Mouse (Mus musculus): ENCODE data around the gene 9230102O04Rik. TPM values are rescaled to one million over a fixed set of nuclear protein-coding genes. Genes with fewer than 3 reads are reported as not detected.

Gene 9230102O04Rik
- polyA plus RNA-seq, 1 experiment from 2014 or later: not detected

DNA sequence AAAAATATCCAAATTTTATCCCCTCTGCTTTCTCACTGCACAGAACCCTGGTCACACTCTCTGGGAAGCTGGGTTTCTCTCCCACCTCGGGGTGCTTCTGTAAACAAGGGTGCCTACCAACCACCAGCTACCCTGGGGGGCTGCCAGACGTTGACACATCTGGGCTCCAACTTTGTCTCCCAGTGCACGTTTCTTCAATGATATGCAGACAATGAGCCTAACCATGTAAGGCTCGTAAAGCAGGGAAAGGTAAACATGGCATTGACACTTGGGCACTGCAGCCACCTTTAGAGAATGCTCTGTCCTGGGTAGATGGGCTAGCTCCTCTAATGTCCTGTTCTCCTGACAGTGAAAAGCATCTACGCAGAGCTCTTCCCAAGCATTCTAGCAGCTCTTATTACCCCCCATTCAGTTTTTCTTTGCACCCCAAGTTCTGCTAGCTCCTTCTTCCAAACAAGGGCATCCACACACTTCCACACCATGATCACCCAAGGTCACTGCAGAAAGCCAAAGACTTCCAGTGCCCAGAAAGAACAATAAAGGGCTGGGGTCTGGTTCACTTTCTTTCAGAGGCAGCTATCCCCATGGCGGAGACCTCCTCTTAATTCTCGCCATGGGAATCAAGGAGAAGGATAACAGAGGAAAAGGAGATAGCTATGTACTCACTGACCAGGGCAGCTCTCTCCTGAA, 2.3 kb downstream of the 9230102O04Rik start:
- no peak overlapping the region for H3K27ac ChIP-seq (ENCODE audit: low read length)
- H3K4me1 ChIP-seq (ENCODE audit: control insufficient read depth, insufficient read depth, low read length): peaks cover 13% of the 10 kb centered on the region; the same call in 1 of the 2 replicates
- no peak for ATAC-seq
- no peak overlapping the region for H3K9ac ChIP-seq (ENCODE audit: low read depth, low read length)
- H3K4me3 ChIP-seq (ENCODE audit: low read length): no peak overlapping the region
- H3K4me2 ChIP-seq (ENCODE audit: low read depth, low read length): no peak overlapping the region
- H3K27me3 ChIP-seq (replicated peaks; ENCODE audit: control insufficient read depth, insufficient read depth, low read length): peaks cover 76% of the 10 kb centered on the region
- no peaks in the 10 kb centered on the region for H3K36me3 ChIP-seq (ENCODE audit: control insufficient read depth, insufficient read depth, low read length)
- WGBS: 5% methylated on average over 7 of the region's 7 CpGs
- H3K9me3 ChIP-seq (ENCODE audit: control insufficient read depth, low read length): no peaks in the 10 kb centered on the region

GRCm38 (mm10) chr2:9886031-9886430, 3.3 kb downstream of the 9230102O04Rik start:
- no peak for ATAC-seq
- Histone ChIP-seq H3K4me3 (ENCODE audit: low read length) (no peak overlapping the region), H3K4me1 (ENCODE audit: control insufficient read depth, insufficient read depth, low read length) (peaks cover 20% of the 10 kb centered on the region), H3K9me3 (ENCODE audit: control insufficient read depth, low read length) (no peaks in the 10 kb centered on the region), H3K27ac (ENCODE audit: low read length) (no peak overlapping the region), H3K27me3 (replicated peaks; ENCODE audit: control insufficient read depth, insufficient read depth, low read length) (peaks cover 83% of the 10 kb centered on the region), H3K9ac (ENCODE audit: low read depth, low read length) (no peak overlapping the region), H3K36me3 (ENCODE audit: control insufficient read depth, insufficient read depth, low read length) (no peaks in the 10 kb centered on the region), H3K4me2 (ENCODE audit: low read depth, low read length) (no peak overlapping the region)
- 17% methylated on average over 3 of the region's 3 CpGs for WGBS

DNA sequence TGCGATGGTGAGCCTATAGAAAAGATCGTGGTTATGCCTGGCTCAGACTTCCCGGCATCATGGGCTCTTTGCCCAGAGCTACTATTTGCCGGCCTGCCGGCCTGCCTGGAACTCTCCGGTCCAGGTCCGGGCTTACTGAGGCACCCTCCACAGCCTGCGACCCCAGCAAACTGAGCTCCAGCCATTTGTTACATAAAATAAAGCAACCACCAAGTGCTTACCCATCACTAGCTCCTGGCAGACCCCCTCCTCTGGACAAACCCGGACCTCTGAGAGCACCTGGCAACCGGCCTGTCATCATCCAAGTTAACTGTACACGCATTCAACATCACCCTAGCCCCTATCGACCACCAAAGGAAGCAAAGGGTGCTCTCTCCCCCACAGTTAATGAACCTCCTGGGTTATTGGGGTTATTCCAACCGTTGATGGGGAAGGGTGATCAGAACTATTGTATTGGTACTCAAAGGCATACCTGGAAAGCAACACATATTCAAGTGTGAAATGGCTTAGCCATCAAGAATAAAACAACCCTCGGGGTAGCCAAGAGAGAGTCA, 4.0 kb downstream of the 9230102O04Rik start:
- no peak overlapping the region for H3K4me3 ChIP-seq (ENCODE audit: low read length)

DNA sequence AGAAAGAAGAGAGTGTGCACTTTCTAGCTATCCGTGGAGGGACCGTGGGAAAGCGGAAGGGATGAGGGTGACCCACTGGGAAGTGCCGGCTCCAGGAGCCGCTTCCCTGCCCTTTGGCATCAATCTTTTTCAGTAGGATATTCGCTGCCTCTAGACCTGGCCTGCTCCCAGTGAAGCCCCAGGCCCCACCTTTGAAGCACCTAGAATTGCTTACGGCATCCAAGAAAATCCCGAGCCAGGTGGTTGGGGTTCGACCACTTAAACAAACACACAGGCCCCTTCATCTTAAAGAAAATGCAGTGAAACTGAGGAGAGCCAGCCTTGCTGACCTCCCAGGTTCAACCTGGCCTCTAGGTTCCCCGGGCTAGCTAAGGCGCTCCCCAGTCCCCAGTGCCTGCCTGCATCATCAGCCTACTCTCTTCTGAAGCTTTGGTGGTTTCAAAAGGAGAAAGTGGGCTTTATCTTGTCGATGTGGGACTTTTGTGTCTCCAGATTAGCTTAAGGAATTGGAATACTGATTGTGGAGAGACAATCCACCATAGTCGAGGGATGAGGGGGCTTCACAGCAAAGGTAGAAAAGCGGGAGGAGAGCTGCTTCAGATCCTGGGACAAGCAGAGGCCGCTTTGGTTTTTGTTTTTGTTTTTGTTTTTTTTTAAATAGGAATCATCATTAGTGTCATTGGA, 4.7 kb downstream of the 9230102O04Rik start:
- Histone ChIP-seq H3K27me3 (replicated peaks; ENCODE audit: control insufficient read depth, insufficient read depth, low read length) (peaks cover 83% of the 10 kb centered on the region), H3K36me3 (ENCODE audit: control insufficient read depth, insufficient read depth, low read length) (no peaks in the 10 kb centered on the region), H3K4me2 (ENCODE audit: low read depth, low read length) (no peak overlapping the region), H3K4me3 (ENCODE audit: low read length) (no peak overlapping the region), H3K9me3 (ENCODE audit: control insufficient read depth, low read length) (no peaks in the 10 kb centered on the region), H3K27ac (ENCODE audit: low read length) (no peak overlapping the region), H3K9ac (ENCODE audit: low read depth, low read length) (no peak overlapping the region), H3K4me1 (ENCODE audit: control insufficient read depth, insufficient read depth, low read length) (peaks cover 23% of the 10 kb centered on the region)
- WGBS: 4% methylated on average over 15 of the region's 15 CpGs
- no peak for ATAC-seq

More for the DNA sequence above, 4.0 kb downstream of the 9230102O04Rik start:
- H3K36me3 ChIP-seq (ENCODE audit: control insufficient read depth, insufficient read depth, low read length): no peaks in the 10 kb centered on the region
- WGBS: 8% methylated on average over 14 of the region's 14 CpGs
- H3K4me1 ChIP-seq (ENCODE audit: control insufficient read depth, insufficient read depth, low read length): peaks cover 23% of the 10 kb centered on the region
- no peak overlapping the region for H3K4me2 ChIP-seq (ENCODE audit: low read depth, low read length)
- no peak overlapping the region for H3K27ac ChIP-seq (ENCODE audit: low read length)
- ATAC-seq: no peak
- peaks cover 83% of the 10 kb centered on the region for H3K27me3 ChIP-seq (replicated peaks; ENCODE audit: control insufficient read depth, insufficient read depth, low read length)
- no peaks in the 10 kb centered on the region for H3K9me3 ChIP-seq (ENCODE audit: control insufficient read depth, low read length)
- no peak overlapping the region for H3K9ac ChIP-seq (ENCODE audit: low read depth, low read length)

DNA sequence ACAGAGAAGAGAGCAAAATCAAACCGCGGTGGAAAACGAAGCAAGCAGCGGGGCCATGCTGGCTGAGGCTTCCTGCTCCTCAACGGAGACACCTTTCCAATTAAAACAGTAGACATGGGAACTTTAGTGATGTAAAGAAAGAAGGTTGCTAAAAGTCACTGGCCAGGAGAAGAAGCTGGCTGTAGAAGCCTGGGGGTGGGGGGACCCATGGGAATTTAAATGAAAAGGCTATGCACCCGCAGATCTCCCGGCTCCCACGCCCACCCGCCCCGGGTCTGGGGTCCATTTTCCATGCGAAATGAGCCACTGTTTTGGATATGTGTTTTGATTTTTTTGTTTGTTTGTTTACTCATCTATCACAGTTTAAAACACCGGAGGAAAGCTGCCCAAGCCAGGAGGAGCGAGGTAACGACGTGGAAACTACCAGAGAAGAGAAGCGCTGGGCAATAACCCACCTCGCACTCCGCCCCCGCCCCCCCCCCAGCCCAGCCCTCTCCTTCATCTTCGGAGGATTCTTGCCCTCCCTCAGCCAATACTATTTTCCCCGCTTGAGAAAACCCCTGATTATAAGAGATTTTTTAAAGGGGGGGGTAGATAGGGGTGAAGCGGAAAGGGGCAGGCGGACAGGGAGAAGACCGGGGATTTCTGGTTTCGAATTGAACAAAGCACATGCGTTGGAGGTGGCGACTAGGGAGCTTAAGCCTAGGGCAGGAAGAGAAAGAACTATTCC, 5.4 kb downstream of the 9230102O04Rik start:
- Histone ChIP-seq H3K9me3 (ENCODE audit: control insufficient read depth, low read length) (no peaks in the 10 kb centered on the region), H3K4me3 (ENCODE audit: low read length) (no peak overlapping the region), H3K4me2 (ENCODE audit: low read depth, low read length) (no peak overlapping the region), H3K27ac (ENCODE audit: low read length) (no peak overlapping the region), H3K4me1 (ENCODE audit: control insufficient read depth, insufficient read depth, low read length) (peaks cover 23% of the 10 kb centered on the region), H3K9ac (ENCODE audit: low read depth, low read length) (no peak overlapping the region), H3K36me3 (ENCODE audit: control insufficient read depth, insufficient read depth, low read length) (no peaks in the 10 kb centered on the region), H3K27me3 (replicated peaks; ENCODE audit: control insufficient read depth, insufficient read depth, low read length) (peaks cover 77% of the 10 kb centered on the region)
- WGBS: 3% methylated on average over 27 of the region's 27 CpGs
- ATAC-seq: no peak

- Histone ChIP-seq H3K36me3 (ENCODE audit: control insufficient read depth, insufficient read depth, low read length) (no peaks in the 10 kb centered on the region), H3K4me2 (ENCODE audit: low read depth, low read length) (peak overlapping the region; percentile 38), H3K4me3 (ENCODE audit: low read length) (peak overlapping the region; percentile 32), H3K9ac (ENCODE audit: low read depth, low read length) (no peak overlapping the region), H3K27me3 (replicated peaks; ENCODE audit: control insufficient read depth, insufficient read depth, low read length) (peaks cover 74% of the 10 kb centered on the region), H3K9me3 (ENCODE audit: control insufficient read depth, low read length) (no peaks in the 10 kb centered on the region), H3K4me1 (ENCODE audit: control insufficient read depth, insufficient read depth, low read length) (peaks cover 29% of the 10 kb centered on the region), H3K27ac (ENCODE audit: low read length) (no peak overlapping the region)
- ATAC-seq: no peak
- under 1% methylated on average over 43 of the region's 43 CpGs for WGBS
These were observed 6.2 kb downstream of the 9230102O04Rik start for GRCm38 (mm10) chr2:9882926-9883802.

- Histone ChIP-seq H3K9ac (ENCODE audit: low read depth, low read length) (no peak overlapping the region), H3K4me2 (ENCODE audit: low read depth, low read length) (peak overlapping the region; percentile 38), H3K9me3 (ENCODE audit: control insufficient read depth, low read length) (no peaks in the 10 kb centered on the region), H3K27me3 (replicated peaks; ENCODE audit: control insufficient read depth, insufficient read depth, low read length) (peaks cover 70% of the 10 kb centered on the region), H3K27ac (ENCODE audit: low read length) (no peak overlapping the region), H3K4me3 (ENCODE audit: low read length) (peak overlapping the region; percentile 32), H3K36me3 (ENCODE audit: control insufficient read depth, insufficient read depth, low read length) (no peaks in the 10 kb centered on the region), H3K4me1 (ENCODE audit: control insufficient read depth, insufficient read depth, low read length) (peaks cover 31% of the 10 kb centered on the region)
- ATAC-seq: no peak
- WGBS: 1% methylated on average over 39 of the region's 39 CpGs
These were observed 6.9 kb downstream of the 9230102O04Rik start for GRCm38 (mm10) chr2:9882371-9882925.

DNA sequence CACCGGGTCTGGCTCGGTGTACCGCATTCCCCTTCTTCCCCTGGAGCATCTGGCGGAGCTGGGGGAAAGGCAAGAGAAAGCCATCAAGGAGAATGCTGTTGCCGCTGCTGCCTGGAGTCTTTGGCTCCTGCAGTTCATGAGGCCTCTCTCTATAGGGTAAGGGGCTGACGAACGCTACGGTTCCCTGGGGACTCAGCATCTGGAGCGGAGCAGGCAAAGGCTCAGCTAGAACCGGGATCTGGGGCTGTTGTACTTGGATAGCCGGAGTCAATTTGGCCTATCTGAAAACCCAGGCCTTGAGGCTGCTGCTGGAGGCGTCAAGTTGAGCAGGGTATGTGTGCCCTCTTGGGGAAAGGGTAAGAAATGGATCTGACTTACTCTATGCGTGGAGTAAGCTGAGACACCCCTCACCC, 7.7 kb downstream of the 9230102O04Rik start:
- no peak overlapping the region for H3K27ac ChIP-seq (ENCODE audit: low read length)
- WGBS: 4% methylated on average over 13 of the region's 13 CpGs
- H3K9me3 ChIP-seq (ENCODE audit: control insufficient read depth, low read length): no peaks in the 10 kb centered on the region
- H3K4me1 ChIP-seq (ENCODE audit: control insufficient read depth, insufficient read depth, low read length): peaks cover 37% of the 10 kb centered on the region
- H3K4me3 ChIP-seq (ENCODE audit: low read length): peak overlapping the region; percentile 31
- no peak overlapping the region for H3K9ac ChIP-seq (ENCODE audit: low read depth, low read length)
- no peaks in the 10 kb centered on the region for H3K36me3 ChIP-seq (ENCODE audit: control insufficient read depth, insufficient read depth, low read length)
- H3K4me2 ChIP-seq (ENCODE audit: low read depth, low read length): peak overlapping the region; percentile 36; the same call in 1 of the 2 replicates
- ATAC-seq: no peak
- peaks cover 71% of the 10 kb centered on the region for H3K27me3 ChIP-seq (replicated peaks; ENCODE audit: control insufficient read depth, insufficient read depth, low read length)

All from intestine, embryonic 16.5 days (tissue).